Mouse (Mus musculus) gastrocnemius, postnatal 25 days (tissue): ENCODE measurements at regions not wholly inside any gene's neighbourhood (a gene's known extent, or its start where the extent isn't known, plus 50 kb on each side); places are given as distances from the start of the nearest gene placed in this dataset.
A peak's percentile ranks its signal among the peaks of the same experiment; 100 is the strongest.

Source experiments
- DNase-seq: peaks from one replicate; pipeline ENCODE4 v3.0.0; 2022

GRCm38 (mm10) chr1:158161533-158161932 lies 194.6 kb downstream of the Brinp2 start:
- no peak for DNase-seq

- no peak for DNase-seq
Observed at GRCm38 (mm10) chr1:158163411-158163810, 192.7 kb downstream of the Brinp2 start.

- DNase-seq: no peak
Observed at GRCm38 (mm10) chr1:158170006-158170405, 186.1 kb downstream of the Brinp2 start.

GRCm38 (mm10) chr1:158180095-158180494 lies 176.0 kb downstream of the Brinp2 start:
- no peak for DNase-seq

GRCm38 (mm10) chr1:158181296-158181695 lies 174.8 kb downstream of the Brinp2 start:
- no peak for DNase-seq

- DNase-seq: no peak
Observed at GRCm38 (mm10) chr1:158187651-158188050, 168.5 kb downstream of the Brinp2 start.

GRCm38 (mm10) chr1:158192841-158193551 lies 163.1 kb downstream of the Brinp2 start:
- DNase-seq: peak; percentile 40

- no peak for DNase-seq
Observed at GRCm38 (mm10) chr1:158193968-158194565, 162.1 kb downstream of the Brinp2 start.
